Mouse (Mus musculus) liver, embryonic 12.5 days (tissue): ENCODE data around the gene Dusp28. TPM values are rescaled to one million over a fixed set of nuclear protein-coding genes. Genes with fewer than 3 reads are reported as not detected.
A peak's percentile ranks its signal among the peaks of the same experiment; 100 is the strongest.

ENCODE experiments used
- ATAC-seq: fragments of 200-750 bp; cut with Nextera tagmentation; 2 replicates; pipeline ENCODE4 v1.8.0; 2017; ENCODE audit warnings: moderate number of reproducible peaks, mild to moderate bottlenecking, moderate library complexity
- H3K27ac ChIP-seq: fragments of 300-500 bp; sonication (generic); 2 replicates; pipeline ENCODE4 v1.5.1; 2016; ENCODE audit warnings: mild to moderate bottlenecking
- H3K27me3 ChIP-seq: fragments of 300-500 bp; sonication (generic); replicated peaks from 2 replicates; pipeline ENCODE4 v1.6.1; 2016; ENCODE audit warnings: mild to moderate bottlenecking, moderate library complexity
- H3K36me3 ChIP-seq: fragments of 300-500 bp; sonication (generic); 2 replicates; pipeline ENCODE4 v1.6.1; 2016; ENCODE audit warnings: mild to moderate bottlenecking, moderate library complexity
- H3K4me1 ChIP-seq: fragments of 300-500 bp; sonication (generic); 2 replicates; pipeline ENCODE4 v1.6.1; 2016
- H3K4me2 ChIP-seq: fragments of 300-500 bp; sonication (generic); 2 replicates; pipeline ENCODE4 v1.6.1; 2016; ENCODE audit warnings: mild to moderate bottlenecking, moderate library complexity
- H3K4me3 ChIP-seq: fragments of 300-500 bp; sonication (generic); 2 replicates; pipeline ENCODE4 v1.5.1; 2016; ENCODE audit warnings: mild to moderate bottlenecking, moderate library complexity
- H3K9ac ChIP-seq: fragments of 300-500 bp; sonication (generic); 2 replicates; pipeline ENCODE4 v1.6.1; 2016; ENCODE audit warnings: mild to moderate bottlenecking, moderate library complexity
- H3K9me3 ChIP-seq: fragments of 300-500 bp; sonication (generic); replicated peaks from 2 replicates; pipeline ENCODE4 v1.6.1; 2016; ENCODE audit warnings: mild to moderate bottlenecking, moderate library complexity
- WGBS: fragments of 180-500 bp; shearing (Covaris S2); methylation state at CpG from one replicate; pipeline ENCODE4 v1.1.7; 2016; ENCODE audit not compliant: insufficient replicate concordance; 5-methylcytosine and 5-hydroxymethylcytosine counted together
- polyA plus RNA-seq: library from polyadenylated mRNA; unstranded; fragments of >200 nt; fragmentation: Nextera tagmentation; extraction: Ambion mirVana; gene quantifications from 2 replicates; pipeline ENCODE4 v1.2.1, GENCODE M21; 2016

Gene Dusp28
- polyA plus RNA-seq, 1 experiment from 2014 or later, result 7.2 TPM

- WGBS, result under 1% methylated on average over 44 of the region's 57 CpGs
Observed at GRCm38 (mm10) chr1:92910239-92910885, 3.6 kb downstream of the Dusp28 start, which contains the start of gene Rnpepl1. Gene Rnpepl1, plus strand, starts transcription at chr1:92910783.

GRCm38 (mm10) chr1:92910925-92911720, 4.3 kb downstream of the Dusp28 start:
- Histone ChIP-seq H3K36me3 (peaks cover 32% of the 10 kb centered on the region), H3K9me3 (no peaks in the 10 kb centered on the region), H3K27ac (peak overlapping the region; percentile 85), H3K4me3 (peak overlapping the region; percentile 84), H3K9ac (peak overlapping the region; percentile 87), H3K27me3 (peaks cover 8% of the 10 kb centered on the region), H3K4me2 (peak overlapping the region; percentile 99), H3K4me1 (peaks cover 57% of the 10 kb centered on the region)
- 2% methylated on average over 71 of the region's 85 CpGs for WGBS
- ATAC-seq, result peak; percentile 11; the same call in 1 of the 2 replicates

More at GRCm38 (mm10) chr1:92910239-92910885, 3.6 kb downstream of the Dusp28 start, which contains the start of gene Rnpepl1:
- H3K27me3 ChIP-seq, result peaks cover 8% of the 10 kb centered on the region
- peaks cover 58% of the 10 kb centered on the region for H3K4me1 ChIP-seq
- H3K9me3 ChIP-seq, result no peaks in the 10 kb centered on the region
- H3K4me2 ChIP-seq, result peak within 1 kb of the TSS; percentile 99
- H3K4me3 ChIP-seq, result peak within 1 kb of the TSS; percentile 84
- peak within 1 kb of the TSS; percentile 87 for H3K9ac ChIP-seq
- peak; percentile 67 for ATAC-seq
- peak within 1 kb of the TSS; percentile 85 for H3K27ac ChIP-seq
- peaks cover 24% of the 10 kb centered on the region for H3K36me3 ChIP-seq

GRCm38 (mm10) chr1:92911721-92912138, 4.9 kb downstream of the Dusp28 start:
- H3K27ac ChIP-seq, result 0 out of 2 replicates have a peak overlapping the region, but pooled peaks have one; percentile 85
- peaks cover 8% of the 10 kb centered on the region for H3K27me3 ChIP-seq
- H3K4me1 ChIP-seq, result peaks cover 51% of the 10 kb centered on the region
- no peaks in the 10 kb centered on the region for H3K9me3 ChIP-seq
- H3K9ac ChIP-seq, result peak overlapping the region; percentile 87
- H3K4me3 ChIP-seq, result peak overlapping the region; percentile 84
- no peak for ATAC-seq
- 38% methylated on average over 8 of the region's 8 CpGs for WGBS
- H3K36me3 ChIP-seq, result peaks cover 38% of the 10 kb centered on the region
- H3K4me2 ChIP-seq, result peak overlapping the region; percentile 99

DNA sequence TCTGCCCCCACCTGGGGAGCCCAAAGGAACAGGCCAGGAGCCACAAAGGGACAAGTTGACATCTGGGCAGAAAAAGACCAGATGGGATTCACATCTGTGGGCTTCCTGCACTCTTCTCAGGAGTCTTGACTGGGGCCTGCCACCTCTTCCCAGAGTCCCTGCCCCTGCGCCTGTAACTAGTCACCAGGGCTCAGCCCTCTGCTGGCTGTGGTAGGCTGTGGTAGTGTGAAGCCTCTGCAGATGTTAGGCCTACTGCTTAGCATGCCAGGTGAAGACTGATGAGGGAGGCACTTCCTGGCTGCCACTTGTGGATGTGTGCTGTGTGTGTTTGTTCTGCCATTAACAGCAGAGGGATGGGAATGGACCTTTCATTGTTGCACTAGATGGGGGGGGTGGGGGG, 5.5 kb downstream of the Dusp28 start:
- peak overlapping the region; percentile 84; the same call in 1 of the 2 replicates for H3K4me3 ChIP-seq
- H3K4me2 ChIP-seq, result peak overlapping the region; percentile 99
- H3K27ac ChIP-seq, result no peak overlapping the region
- H3K9me3 ChIP-seq, result no peaks in the 10 kb centered on the region
- WGBS, result 44% methylated on average over 1 of the region's 1 CpGs
- H3K9ac ChIP-seq, result peak overlapping the region; percentile 87; the same call in 1 of the 2 replicates
- peaks cover 43% of the 10 kb centered on the region for H3K36me3 ChIP-seq
- H3K4me1 ChIP-seq, result peaks cover 51% of the 10 kb centered on the region
- peaks cover 8% of the 10 kb centered on the region for H3K27me3 ChIP-seq
- ATAC-seq, result no peak

- ATAC-seq, result no peak
- Histone ChIP-seq H3K27me3 (peaks cover 6% of the 10 kb centered on the region), H3K4me1 (peaks cover 33% of the 10 kb centered on the region), H3K4me2 (no peak overlapping the region), H3K9me3 (no peaks in the 10 kb centered on the region), H3K36me3 (peaks cover 63% of the 10 kb centered on the region), H3K4me3 (no peak overlapping the region), H3K27ac (no peak overlapping the region), H3K9ac (no peak overlapping the region)
- WGBS, result 71% methylated on average over 4 of the region's 4 CpGs
Observed at GRCm38 (mm10) chr1:92914239-92914638, 7.5 kb downstream of the Dusp28 start.

GRCm38 (mm10) chr1:92914993-92915392, 8.2 kb downstream of the Dusp28 start:
- peaks cover 70% of the 10 kb centered on the region for H3K36me3 ChIP-seq
- H3K27ac ChIP-seq, result no peak overlapping the region

DNA sequence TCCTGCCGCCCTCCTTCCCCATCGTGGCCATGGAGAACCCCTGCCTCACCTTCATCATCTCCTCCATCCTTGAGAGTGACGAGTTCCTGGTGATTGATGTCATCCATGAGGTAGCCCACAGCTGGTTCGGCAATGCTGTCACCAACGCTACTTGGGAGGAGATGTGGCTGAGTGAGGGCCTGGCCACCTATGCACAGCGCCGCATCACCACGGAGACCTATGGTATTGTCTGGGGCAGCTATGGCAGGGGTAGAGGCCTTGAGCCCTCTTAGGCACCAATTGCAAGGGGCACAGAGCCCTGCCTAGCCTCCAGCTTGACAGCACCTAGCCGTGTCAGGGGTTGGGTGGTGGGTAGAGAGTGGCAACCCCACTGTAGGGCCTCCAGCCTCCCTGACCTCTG, 9.9 kb downstream of the Dusp28 start:
- Histone ChIP-seq H3K4me3 (no peak overlapping the region), H3K9me3 (no peaks in the 10 kb centered on the region), H3K9ac (no peak overlapping the region), H3K27me3 (no peaks in the 10 kb centered on the region), H3K27ac (no peak overlapping the region), H3K36me3 (peaks cover 78% of the 10 kb centered on the region), H3K4me1 (peaks cover 27% of the 10 kb centered on the region), H3K4me2 (no peak overlapping the region)
- 87% methylated on average over 9 of the region's 9 CpGs for WGBS
- no peak for ATAC-seq

More at GRCm38 (mm10) chr1:92914993-92915392, 8.2 kb downstream of the Dusp28 start:
- H3K9me3 ChIP-seq, result no peaks in the 10 kb centered on the region
- no peaks in the 10 kb centered on the region for H3K27me3 ChIP-seq
- ATAC-seq, result no peak
- WGBS, result 90% methylated on average over 11 of the region's 11 CpGs
- H3K9ac ChIP-seq, result no peak overlapping the region
- no peak overlapping the region for H3K4me2 ChIP-seq
- H3K4me3 ChIP-seq, result no peak overlapping the region
- peaks cover 27% of the 10 kb centered on the region for H3K4me1 ChIP-seq

- WGBS, result 93% methylated on average over 11 of the region's 11 CpGs
- Histone ChIP-seq H3K27me3 (no peaks in the 10 kb centered on the region), H3K36me3 (peaks cover 66% of the 10 kb centered on the region)
Observed at GRCm38 (mm10) chr1:92919151-92919550, 12.4 kb downstream of the Dusp28 start.

DNA sequence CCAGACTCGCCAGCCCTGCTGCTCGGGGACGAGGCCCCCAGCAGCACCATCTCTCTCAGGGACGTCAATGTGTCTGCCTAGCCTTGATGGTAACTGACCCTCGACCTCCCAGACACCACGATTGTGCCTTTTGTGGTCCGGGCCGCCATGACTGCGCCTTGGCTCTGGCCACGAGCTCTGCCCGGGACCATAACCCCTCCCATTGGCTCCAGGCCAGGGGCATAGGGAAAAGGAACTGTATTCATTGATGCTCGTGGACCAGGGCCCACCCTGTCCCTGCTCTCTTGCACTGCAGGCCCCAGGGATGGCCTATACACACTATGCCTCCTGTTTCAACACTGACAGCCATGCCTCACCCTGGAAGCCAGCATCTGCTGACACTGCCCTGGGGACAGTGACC, 13.0 kb downstream of the Dusp28 start:
- Histone ChIP-seq H3K9ac (no peak overlapping the region), H3K36me3 (peaks cover 60% of the 10 kb centered on the region), H3K9me3 (no peaks in the 10 kb centered on the region), H3K27ac (no peak overlapping the region), H3K27me3 (no peaks in the 10 kb centered on the region), H3K4me3 (no peak overlapping the region), H3K4me2 (no peak overlapping the region), H3K4me1 (peaks cover 12% of the 10 kb centered on the region; the same call in 1 of the 2 replicates)
- WGBS, result 78% methylated on average over 12 of the region's 12 CpGs
- ATAC-seq, result 0 out of 2 replicates have a peak, but pooled peaks have one; percentile 25

More at GRCm38 (mm10) chr1:92919151-92919550, 12.4 kb downstream of the Dusp28 start:
- no peak overlapping the region for H3K4me2 ChIP-seq
- peak; percentile 11; the same call in 1 of the 2 replicates for ATAC-seq
- H3K9me3 ChIP-seq, result no peaks in the 10 kb centered on the region
- H3K4me1 ChIP-seq, result peaks cover 12% of the 10 kb centered on the region; the same call in 1 of the 2 replicates
- no peak overlapping the region for H3K4me3 ChIP-seq
- H3K9ac ChIP-seq, result no peak overlapping the region
- no peak overlapping the region for H3K27ac ChIP-seq

DNA sequence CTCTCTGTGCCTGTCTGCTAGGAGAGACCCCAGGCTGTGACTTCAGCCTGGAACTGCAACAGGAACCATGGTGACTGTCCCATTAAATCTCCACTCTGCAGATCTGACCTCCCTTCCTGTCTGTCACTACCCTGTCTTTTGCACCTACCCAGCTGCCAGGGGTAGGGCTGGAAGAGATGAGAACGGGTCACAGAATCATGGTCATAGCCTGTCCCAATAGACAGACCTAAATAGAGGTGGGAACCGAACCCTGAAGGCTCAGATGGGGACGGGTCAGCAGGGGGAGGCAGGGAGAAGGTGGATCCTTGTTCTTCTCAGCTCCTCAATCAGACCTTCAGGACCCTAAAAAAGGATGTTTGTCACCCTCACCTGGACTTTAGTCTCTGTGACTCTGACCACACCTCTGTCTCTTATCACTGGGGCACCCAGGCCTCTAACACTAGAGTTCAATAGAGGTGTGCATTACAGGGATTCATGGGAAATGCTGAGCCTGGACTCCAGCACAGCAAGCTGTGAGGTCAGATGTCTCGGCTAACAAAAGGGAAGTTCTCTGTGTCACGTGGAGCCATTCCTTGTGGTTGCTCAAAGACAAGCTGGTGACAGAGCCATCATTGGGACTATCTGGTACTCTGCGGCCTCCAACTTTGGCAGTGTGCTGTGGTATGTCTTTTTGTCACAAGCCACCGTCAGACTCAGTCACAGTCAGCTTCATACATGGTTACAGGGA, 13.9 kb downstream of the Dusp28 start:
- Histone ChIP-seq H3K4me1 (peaks cover 12% of the 10 kb centered on the region; the same call in 1 of the 2 replicates), H3K4me2 (no peak overlapping the region), H3K4me3 (no peak overlapping the region), H3K36me3 (peaks cover 51% of the 10 kb centered on the region), H3K9ac (no peak overlapping the region), H3K27ac (no peak overlapping the region), H3K27me3 (no peaks in the 10 kb centered on the region), H3K9me3 (no peaks in the 10 kb centered on the region)
- WGBS, result 50% methylated on average over 7 of the region's 7 CpGs
- ATAC-seq, result 0 out of 2 replicates have a peak, but pooled peaks have one; percentile 19

DNA sequence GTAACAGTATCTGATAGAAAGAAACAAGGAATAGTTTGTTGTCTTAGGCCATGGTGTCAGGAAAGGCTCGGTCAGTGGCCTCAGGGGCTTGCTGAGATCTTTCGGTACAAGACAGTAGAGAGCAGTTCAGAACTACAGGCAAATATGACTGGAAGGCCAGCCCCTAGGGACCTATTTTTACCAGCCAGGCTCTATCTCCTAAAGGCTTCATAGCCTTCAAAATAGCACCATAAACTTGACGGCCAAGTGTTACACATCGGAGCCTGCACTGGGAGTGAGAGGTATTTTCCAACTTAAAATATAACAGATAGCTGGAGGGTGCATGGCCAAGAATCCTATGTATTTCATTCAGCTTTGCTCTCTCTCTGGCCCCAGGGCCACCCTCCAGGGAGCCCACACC, 14.7 kb downstream of the Dusp28 start:
- H3K9me3 ChIP-seq, result no peaks in the 10 kb centered on the region
- H3K4me3 ChIP-seq, result no peak overlapping the region
- peaks cover 2% of the 10 kb centered on the region; the same call in 1 of the 2 replicates for H3K27me3 ChIP-seq
- H3K9ac ChIP-seq, result no peak overlapping the region
- no peak overlapping the region for H3K27ac ChIP-seq
- peaks cover 42% of the 10 kb centered on the region for H3K36me3 ChIP-seq
- ATAC-seq, result no peak
- no peak overlapping the region for H3K4me2 ChIP-seq
- 82% methylated on average over 4 of the region's 4 CpGs for WGBS
- peaks cover 12% of the 10 kb centered on the region; the same call in 1 of the 2 replicates for H3K4me1 ChIP-seq
